Mouse (Mus musculus) midbrain, embryonic 10.5 days (tissue): Measurements from ENCODE around the gene Btf3. TPM values are rescaled to one million over a fixed set of nuclear protein-coding genes. Genes with fewer than 3 reads are reported as not detected.

Source experiments
- DNase-seq: peaks from one replicate; pipeline ENCODE4 v3.0.0-alpha.2; 2017; ENCODE audit warnings: low spot score
- H3K27ac ChIP-seq: fragments of 300-500 bp; sonication (generic); replicated peaks from 2 replicates; pipeline ENCODE4 v1.5.1; 2016; ENCODE audit warnings: mild to moderate bottlenecking
- H3K27me3 ChIP-seq: fragments of 300-500 bp; sonication (generic); 2 replicates; pipeline ENCODE4 v1.6.1; 2016; ENCODE audit warnings: low read depth, mild to moderate bottlenecking; ENCODE audit not compliant: poor library complexity, severe bottlenecking
- H3K36me3 ChIP-seq: fragments of 300-500 bp; sonication (generic); 2 replicates; pipeline ENCODE4 v1.6.1; 2016; ENCODE audit warnings: mild to moderate bottlenecking, moderate library complexity
- H3K4me1 ChIP-seq: fragments of 300-500 bp; sonication (generic); 2 replicates; pipeline ENCODE4 v1.6.1; 2016
- H3K4me3 ChIP-seq: fragments of 300-500 bp; sonication (generic); 2 replicates; pipeline ENCODE4 v1.5.1; 2016; ENCODE audit warnings: mild to moderate bottlenecking, moderate library complexity
- H3K9me3 ChIP-seq: fragments of 300-500 bp; sonication (generic); replicated peaks from 2 replicates; pipeline ENCODE4 v1.6.1; 2016; ENCODE audit warnings: mild to moderate bottlenecking
- WGBS: fragments of 180-500 bp; shearing (Covaris S2); methylation state at CpG from one replicate; pipeline ENCODE4 v1.1.7; 2016; 5-methylcytosine and 5-hydroxymethylcytosine counted together
- polyA plus RNA-seq: library from polyadenylated mRNA; unstranded; fragments of >200 nt; fragmentation: Nextera tagmentation; extraction: Ambion mirVana; gene quantifications from 2 replicates; pipeline ENCODE4 v1.2.1, GENCODE M21; 2016

The Btf3 gene
- polyA plus RNA-seq = 640 and 750 TPM in 2 replicates

DNA sequence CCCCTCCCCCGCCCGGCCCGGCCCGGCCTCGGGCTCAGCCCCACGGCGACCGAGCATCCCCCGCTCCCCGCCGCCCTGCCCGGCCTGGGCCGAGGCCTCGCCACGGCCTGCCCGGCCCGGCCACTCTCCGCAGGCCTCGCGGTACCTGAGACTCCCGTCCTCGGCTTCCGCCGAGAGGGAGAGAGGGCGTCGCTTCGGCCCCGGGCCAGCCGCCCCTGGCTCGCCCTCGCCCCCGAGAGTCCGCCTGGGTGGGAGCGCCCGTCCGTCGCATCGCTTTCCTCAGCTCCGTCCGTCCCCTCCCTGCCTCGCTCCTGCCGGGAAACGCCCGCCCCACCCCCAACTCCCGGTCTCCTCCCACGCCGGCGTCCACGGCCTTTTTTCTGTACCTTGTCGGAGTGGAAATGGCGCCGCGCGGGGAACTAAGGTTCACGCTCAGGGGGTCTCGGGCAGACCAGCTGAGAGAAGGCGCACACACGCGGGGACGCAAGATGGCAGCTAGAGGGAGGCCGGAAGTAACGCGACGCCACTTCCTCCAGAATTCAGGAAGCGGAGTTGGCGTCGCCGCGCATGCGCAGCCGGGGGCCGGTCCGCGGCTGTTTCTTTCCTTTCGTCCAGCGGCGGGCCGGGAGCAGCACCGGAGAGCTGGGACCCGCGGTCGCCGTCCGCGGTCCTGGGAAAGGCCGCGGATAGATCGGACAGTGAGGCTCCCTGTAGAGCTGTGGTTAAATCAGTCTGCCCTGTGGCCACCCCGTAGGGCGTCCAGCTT is at the start of gene Btf3:
Btf3 (minus strand) TSS at position 527 of the 766 bp plus-strand sequence.
- peaks cover 36% of the 10 kb centered on the region for H3K36me3 ChIP-seq
- no peaks in the 10 kb centered on the region for H3K9me3 ChIP-seq
- H3K27me3 ChIP-seq = no peaks in the 10 kb centered on the region
- under 1% methylated on average over 90 of the region's 90 CpGs for WGBS
- DNase-seq = peak; percentile 97
- peak within 1 kb of the TSS; percentile 100 for H3K4me3 ChIP-seq
- H3K27ac ChIP-seq = peak within 1 kb of the TSS; percentile 98
- peaks cover 27% of the 10 kb centered on the region for H3K4me1 ChIP-seq

DNA sequence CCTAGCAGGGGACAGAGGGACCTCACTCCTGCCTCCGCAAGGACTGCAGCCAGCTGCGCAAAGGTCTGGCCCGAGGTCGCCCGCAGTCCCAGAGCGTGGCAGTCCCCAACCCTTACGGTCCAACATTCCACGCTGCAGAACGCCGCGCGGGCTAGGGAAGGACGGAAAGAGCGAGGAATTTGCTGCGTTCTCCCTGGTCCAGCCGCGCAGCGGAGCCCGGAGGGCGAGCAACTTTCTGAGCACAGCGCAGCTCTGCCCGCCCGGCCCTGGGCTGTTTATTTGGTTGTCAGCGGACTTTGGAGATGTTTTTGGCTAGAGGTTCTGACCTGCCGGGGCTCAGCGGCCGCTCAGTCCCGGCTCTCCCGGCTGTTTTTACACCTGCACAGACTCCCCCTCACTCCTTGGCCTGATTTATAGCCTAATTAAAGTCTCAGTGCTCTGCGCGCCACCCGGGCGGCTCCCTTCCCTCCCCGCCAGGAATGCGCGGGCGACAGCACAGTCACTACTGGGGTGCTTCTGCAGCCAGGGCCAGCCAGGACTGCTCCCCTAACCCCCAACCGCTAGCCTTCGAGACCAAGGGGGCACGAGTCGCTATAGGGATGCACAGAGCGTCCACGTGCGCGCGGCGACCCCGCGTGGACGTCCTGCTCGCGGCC is 49.1 kb upstream of the Btf3 start:
- H3K36me3 ChIP-seq = no peaks in the 10 kb centered on the region
- peaks cover 20% of the 10 kb centered on the region for H3K4me1 ChIP-seq
- WGBS = under 1% methylated on average over 52 of the region's 52 CpGs
- peak overlapping the region; percentile 46 for H3K4me3 ChIP-seq
- DNase-seq = peak; percentile 73
- peaks cover 100% of the 10 kb centered on the region for H3K27me3 ChIP-seq
- H3K27ac ChIP-seq = peak overlapping the region; percentile 53
- H3K9me3 ChIP-seq = no peaks in the 10 kb centered on the region

DNA sequence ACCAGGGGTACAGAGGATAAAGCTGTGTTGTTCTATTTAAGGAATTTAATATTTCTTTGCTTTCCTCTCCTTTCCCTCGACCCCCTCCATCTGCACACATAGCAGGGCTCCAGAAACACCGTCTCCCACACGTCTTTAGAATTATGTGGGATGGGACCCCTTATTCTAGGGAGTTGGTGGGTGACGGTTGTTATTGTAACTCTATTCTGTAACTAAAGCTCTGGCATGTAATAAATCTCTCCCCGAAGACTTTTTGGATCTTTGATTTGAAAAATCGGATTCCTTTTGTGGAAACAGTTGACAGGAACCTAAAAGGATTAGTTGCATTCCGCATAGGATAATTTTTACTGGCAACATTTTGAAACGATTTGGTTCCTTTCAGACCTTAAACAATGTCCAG is 48.3 kb upstream of the Btf3 start:
- Histone ChIP-seq H3K9me3 (no peaks in the 10 kb centered on the region), H3K36me3 (no peaks in the 10 kb centered on the region), H3K27me3 (peaks cover 100% of the 10 kb centered on the region), H3K4me1 (peaks cover 21% of the 10 kb centered on the region), H3K4me3 (no peak overlapping the region), H3K27ac (no peak overlapping the region)
- no peak for DNase-seq
- 2% methylated on average over 8 of the region's 8 CpGs for WGBS

DNA sequence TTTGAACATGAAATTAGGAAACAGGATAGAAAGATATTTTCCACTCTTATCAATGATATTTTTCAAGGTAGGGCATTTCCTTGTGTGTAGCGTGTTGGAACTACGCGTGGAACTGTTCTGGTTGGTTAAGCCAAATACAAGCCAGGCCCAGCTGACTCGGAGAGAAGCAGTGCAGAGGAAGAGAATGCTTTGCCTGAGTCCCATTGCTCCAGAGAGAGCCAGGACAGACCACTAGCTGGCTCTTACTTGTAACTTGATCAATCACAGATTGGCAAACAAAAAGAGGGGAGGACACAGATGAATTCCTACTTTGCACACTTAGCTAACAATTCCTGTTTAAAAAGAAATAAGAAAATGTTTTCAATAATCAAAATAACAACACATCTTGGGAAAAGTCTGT is 46.2 kb upstream of the Btf3 start:
- DNase-seq = no peak

DNA sequence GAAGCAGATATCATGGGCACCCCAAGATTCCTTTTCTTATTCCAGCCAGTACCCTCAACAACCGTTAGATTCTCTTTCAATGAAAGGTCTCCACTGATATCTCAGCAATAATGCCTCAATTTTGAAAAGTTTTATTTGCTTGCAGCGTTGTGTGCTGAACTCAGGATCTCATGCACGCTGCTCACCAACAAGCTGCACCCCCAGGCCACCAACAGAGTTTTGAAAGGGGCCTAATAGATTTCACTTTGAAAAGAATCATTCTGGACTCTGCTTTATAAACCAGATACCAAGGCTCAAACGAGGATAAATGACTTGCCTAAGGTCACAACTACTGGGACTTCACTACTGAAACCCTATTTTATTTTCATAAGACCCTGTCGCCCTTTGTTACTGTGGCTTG is 44.4 kb upstream of the Btf3 start:
- H3K4me1 ChIP-seq = peaks cover 27% of the 10 kb centered on the region
- H3K9me3 ChIP-seq = no peaks in the 10 kb centered on the region
- H3K27me3 ChIP-seq = peaks cover 100% of the 10 kb centered on the region
- H3K4me3 ChIP-seq = no peak overlapping the region
- 7% methylated on average over 5 of the region's 5 CpGs for WGBS
- H3K36me3 ChIP-seq = no peaks in the 10 kb centered on the region
- H3K27ac ChIP-seq = no peak overlapping the region
- DNase-seq = no peak

More for the DNA sequence above, 46.2 kb upstream of the Btf3 start:
- peaks cover 37% of the 10 kb centered on the region for H3K4me1 ChIP-seq
- no peaks in the 10 kb centered on the region for H3K9me3 ChIP-seq
- H3K27ac ChIP-seq = no peak overlapping the region
- WGBS = under 1% methylated on average over 4 of the region's 4 CpGs
- peaks cover 100% of the 10 kb centered on the region for H3K27me3 ChIP-seq
- H3K36me3 ChIP-seq = no peaks in the 10 kb centered on the region
- no peak overlapping the region for H3K4me3 ChIP-seq

DNA sequence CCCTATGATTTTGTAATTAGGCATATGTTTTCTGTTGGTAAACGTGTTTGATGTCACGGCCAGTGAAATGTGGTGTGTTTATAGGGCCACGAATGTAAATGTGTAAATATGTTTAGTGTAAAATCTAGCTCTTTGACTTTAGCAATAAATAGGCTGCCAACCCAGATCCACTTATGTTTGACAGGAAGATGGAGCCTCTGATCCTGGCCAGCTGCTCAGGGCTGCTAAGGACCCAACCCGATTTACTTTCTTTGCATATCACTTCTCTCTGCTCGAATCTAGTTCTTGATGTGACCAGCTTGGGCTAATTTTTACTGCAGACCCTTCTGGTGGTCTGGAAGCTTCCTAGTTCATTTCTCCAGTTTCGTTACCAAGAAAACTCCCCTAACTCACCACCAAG is 43.6 kb upstream of the Btf3 start:
- Histone ChIP-seq H3K36me3 (no peaks in the 10 kb centered on the region), H3K4me1 (peaks cover 27% of the 10 kb centered on the region), H3K27me3 (peaks cover 100% of the 10 kb centered on the region), H3K9me3 (no peaks in the 10 kb centered on the region), H3K4me3 (no peak overlapping the region), H3K27ac (no peak overlapping the region)
- 4% methylated on average over 6 of the region's 6 CpGs for WGBS
- peak; percentile 39 for DNase-seq

DNA sequence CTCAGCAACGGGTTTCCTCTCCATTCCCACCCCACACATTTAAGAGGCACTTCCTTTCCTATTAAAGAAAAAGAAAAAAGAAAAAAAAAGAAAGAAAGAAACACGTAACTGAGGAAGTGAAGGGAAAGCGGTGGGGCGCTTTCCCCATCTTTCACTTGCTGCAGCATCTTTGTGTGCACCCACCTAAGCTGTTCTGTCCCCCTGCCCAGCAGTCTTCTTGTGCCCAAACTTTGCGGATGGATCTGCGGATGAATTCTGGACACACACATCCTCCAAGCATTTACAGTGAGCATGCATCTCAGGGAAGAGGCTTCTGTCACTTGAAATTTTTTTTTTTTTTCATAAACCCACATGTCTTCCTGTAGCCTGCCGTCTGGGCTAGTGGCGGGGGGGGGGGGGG is 42.5 kb upstream of the Btf3 start:
- under 1% methylated on average over 6 of the region's 8 CpGs for WGBS
- peak; percentile 26 for DNase-seq
- Histone ChIP-seq H3K9me3 (no peaks in the 10 kb centered on the region), H3K27ac (no peak overlapping the region), H3K4me3 (0 out of 2 replicates have a peak overlapping the region, but pooled peaks have one; percentile 4), H3K36me3 (no peaks in the 10 kb centered on the region), H3K4me1 (peaks cover 38% of the 10 kb centered on the region), H3K27me3 (peaks cover 100% of the 10 kb centered on the region)

DNA sequence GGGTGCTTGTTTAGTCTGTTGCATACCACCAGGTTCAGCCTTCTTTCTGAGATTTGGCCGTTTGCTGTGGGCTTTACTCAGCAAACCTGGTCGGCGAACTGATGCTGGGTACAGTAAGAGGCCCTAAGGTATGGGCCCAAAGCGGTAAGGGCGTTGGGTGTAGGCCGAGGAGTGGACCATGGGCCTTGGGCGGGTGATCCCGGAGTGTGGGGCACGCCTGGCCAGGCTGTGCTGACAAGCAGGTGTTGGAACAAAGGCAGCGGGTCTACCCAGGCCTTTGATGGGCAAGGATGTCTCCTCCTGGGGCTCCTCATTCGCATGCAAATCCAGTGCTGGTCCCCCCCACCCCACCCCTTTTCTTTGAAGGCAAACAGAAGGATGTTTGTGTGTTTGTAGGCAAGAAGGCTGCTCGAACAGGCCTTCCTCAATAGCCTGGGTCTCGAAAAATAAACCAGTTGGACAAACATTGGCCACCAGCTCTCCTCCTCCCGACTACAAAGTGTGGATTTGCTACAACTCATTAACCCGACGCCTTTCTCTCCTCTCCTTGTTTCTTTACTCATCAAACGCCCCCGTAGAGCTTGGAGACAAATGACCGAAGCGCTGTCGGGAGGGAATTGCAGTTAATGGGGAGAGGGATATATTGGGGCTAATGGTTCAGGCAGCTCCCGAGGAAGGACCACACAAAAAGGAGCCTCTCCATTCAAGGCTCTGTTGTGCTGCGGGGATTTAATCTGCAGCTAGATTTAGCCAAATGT is 41.8 kb upstream of the Btf3 start:
- Histone ChIP-seq H3K27me3 (peaks cover 100% of the 10 kb centered on the region), H3K4me3 (peak overlapping the region; percentile 66), H3K9me3 (no peaks in the 10 kb centered on the region), H3K27ac (peak overlapping the region; percentile 68), H3K4me1 (peaks cover 45% of the 10 kb centered on the region), H3K36me3 (no peaks in the 10 kb centered on the region)
- under 1% methylated on average over 23 of the region's 23 CpGs for WGBS
- DNase-seq = peak; percentile 67

DNA sequence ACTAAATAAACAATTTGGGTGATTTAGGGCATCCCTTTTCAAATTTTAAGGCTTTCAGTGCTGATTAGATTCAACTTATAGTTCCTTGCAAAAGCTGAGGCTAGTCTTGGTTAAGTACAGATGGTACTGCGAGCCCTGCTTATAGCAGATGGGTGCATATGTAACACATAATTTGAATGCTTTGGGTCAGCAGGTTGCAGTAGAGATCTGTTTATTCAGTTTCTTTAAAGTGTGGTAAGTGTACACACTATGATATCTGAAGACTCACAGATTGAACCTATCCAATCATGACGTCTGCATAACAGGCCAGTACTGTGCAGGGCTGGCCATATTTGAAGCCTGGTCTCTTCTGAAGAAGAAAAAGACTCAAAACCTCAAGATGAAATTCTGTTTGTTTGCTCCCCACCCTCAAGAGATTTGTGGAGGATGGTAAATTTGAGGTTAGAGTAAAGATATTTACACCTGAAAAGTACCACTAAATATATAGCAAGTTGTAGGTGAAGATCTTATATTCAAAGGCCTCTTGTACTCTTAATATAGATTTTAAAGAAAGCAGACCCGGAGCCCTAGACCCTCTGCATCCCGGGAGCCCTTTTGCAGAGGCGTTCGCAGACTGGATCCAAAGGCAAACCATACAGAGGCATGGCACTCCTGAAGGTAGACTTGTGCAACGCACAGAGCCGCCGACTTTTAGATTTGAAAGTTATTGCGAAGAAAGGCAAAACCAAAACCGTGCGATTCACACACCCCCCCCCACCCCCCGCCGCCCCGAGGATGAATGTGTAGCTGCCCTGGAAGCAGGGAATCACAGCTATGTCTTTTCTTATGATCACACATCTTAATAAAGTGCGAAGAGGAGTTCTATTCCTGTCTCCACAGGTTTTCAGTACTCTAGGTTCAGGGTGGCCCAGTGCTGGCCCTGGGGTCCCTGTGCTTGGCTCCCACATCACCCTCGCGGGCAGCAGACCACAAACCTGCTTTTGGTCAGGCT is 40.9 kb upstream of the Btf3 start:
- H3K9me3 ChIP-seq = no peaks in the 10 kb centered on the region
- under 1% methylated on average over 18 of the region's 18 CpGs for WGBS
- H3K27me3 ChIP-seq = peaks cover 100% of the 10 kb centered on the region
- peak overlapping the region; percentile 68 for H3K27ac ChIP-seq
- H3K4me1 ChIP-seq = peaks cover 49% of the 10 kb centered on the region
- DNase-seq = peak; percentile 33
- no peaks in the 10 kb centered on the region for H3K36me3 ChIP-seq
- peak overlapping the region; percentile 66 for H3K4me3 ChIP-seq

DNA sequence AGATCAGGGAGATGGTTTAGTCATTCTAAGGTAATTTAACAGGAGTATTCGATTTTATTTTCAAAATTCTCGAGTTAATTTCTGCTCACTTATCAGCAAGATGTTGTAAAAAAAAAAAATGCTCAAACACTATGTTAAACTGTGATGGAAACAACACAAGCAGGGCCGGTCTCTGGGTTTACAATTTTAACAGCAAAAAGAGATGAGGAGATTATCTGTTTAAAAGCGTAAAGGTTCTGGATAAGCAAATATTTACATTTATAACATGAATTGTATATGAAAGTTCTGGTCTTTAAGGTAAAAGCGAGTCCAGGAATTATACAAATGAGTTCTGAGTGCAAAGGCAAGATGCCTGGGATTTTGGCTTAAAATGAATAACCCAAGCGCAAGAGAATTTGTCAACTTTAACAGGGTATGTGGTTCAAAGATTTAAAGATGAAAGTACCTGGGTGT is 40.2 kb upstream of the Btf3 start:
- DNase-seq = no peak
- 5% methylated on average over 6 of the region's 6 CpGs for WGBS
- no peak overlapping the region for H3K27ac ChIP-seq
- peaks cover 100% of the 10 kb centered on the region for H3K27me3 ChIP-seq
- peak overlapping the region; percentile 66 for H3K4me3 ChIP-seq
- no peaks in the 10 kb centered on the region for H3K36me3 ChIP-seq
- H3K4me1 ChIP-seq = peaks cover 49% of the 10 kb centered on the region
- no peaks in the 10 kb centered on the region for H3K9me3 ChIP-seq

DNA sequence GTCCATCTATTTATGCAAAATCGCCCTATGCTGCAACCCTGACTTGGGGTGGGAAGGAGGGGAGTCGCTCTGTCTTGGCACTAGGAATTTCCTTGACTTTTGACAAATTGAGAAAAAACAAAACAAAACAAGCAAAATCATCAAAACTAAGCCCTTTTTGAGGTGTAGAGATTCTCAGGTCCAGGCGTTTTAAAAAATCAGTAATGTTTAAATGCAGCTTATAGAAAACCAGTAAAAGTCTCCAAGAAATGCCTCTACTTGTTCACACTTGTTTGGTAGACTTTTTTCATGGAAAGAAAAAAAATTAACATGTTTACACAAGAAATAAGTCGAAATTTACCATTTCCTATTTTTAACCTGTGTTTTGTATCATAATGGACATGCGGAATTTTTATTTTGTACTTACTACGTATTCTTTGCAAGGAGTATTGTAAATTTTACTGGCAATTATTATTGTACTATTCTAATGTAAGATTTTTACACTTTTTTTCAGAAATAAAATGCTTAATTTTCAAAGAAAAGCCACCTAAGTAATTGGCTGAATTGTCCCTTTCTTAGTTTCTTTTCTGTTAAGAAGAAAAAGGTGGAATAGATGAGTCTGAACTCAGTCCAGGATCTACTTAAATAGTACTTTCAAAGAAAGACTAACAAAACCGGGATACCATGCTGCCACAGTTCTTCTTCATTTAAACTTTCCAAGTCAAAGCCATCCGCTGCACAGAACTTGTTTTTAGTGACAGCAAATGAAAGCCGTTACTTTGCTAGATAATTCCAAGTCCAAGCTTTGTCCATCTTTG is 39.6 kb upstream of the Btf3 start:
- DNase-seq = no peak
- H3K36me3 ChIP-seq = no peaks in the 10 kb centered on the region
- peaks cover 51% of the 10 kb centered on the region for H3K4me1 ChIP-seq
- no peaks in the 10 kb centered on the region for H3K9me3 ChIP-seq
- peak overlapping the region; percentile 86 for H3K27ac ChIP-seq
- peak overlapping the region; percentile 66 for H3K4me3 ChIP-seq
- 2% methylated on average over 9 of the region's 9 CpGs for whole genome bisulfite sequencing
- H3K27me3 ChIP-seq = peaks cover 100% of the 10 kb centered on the region
